10 mouse cellular contexts compared by ENCODE assay signal in genomic region chr3:138821886-138822445, GRCm38 (mm10).
A peak's percentile ranks its signal among the peaks of the same experiment; 100 is the strongest.
DNase-seq lines count a peak whose midpoint lies in the region; ATAC-seq and TF ChIP-seq lines count a peak whose summit lies in the region.
"Had no signal": no experiment of that assay in that cellular context is flagged by ENCODE, and none has a peak within 500 bp of the region (broad histone marks: within the 10 kb centered on the region; RNA-seq: fewer than 3 reads in every experiment).

No protein-coding gene starts in this region.

- ATAC-seq in lung, embryonic 14.5 days (ENCODE audit: insufficient read depth) = peak; percentile 63
- ATAC-seq in limb, embryonic 15.5 days (ENCODE audit: insufficient number of reproducible peaks, low FRiP score, low TSS enrichment, low read depth) = peak; percentile 53
- ATAC-seq in stomach, postnatal 0 days (ENCODE audit: low FRiP score, low TSS enrichment) = peak; percentile 21; the same call in 1 of the 2 replicates

- peaks cover 2% of the 10 kb centered on the region; the same call in 1 of the 2 replicates for H3K4me1 ChIP-seq in lung, embryonic 14.5 days (ENCODE audit: insufficient read depth)
- H3K4me1 ChIP-seq in limb, embryonic 15.5 days = peaks cover 12% of the 10 kb centered on the region
- no peaks in the 10 kb centered on the region; the same call in 1 of the 2 replicates for H3K4me1 ChIP-seq in stomach, postnatal 0 days (replicated peaks; ENCODE audit: control insufficient read depth, insufficient read depth)
- H3K4me1 ChIP-seq: megakaryocyte, embryonic 14.5 days had no signal

- intact Hi-C loops in left cerebral cortex, postnatal 25 days (cut with DNase I) = no loop called here

- H3K27ac ChIP-seq in lung, embryonic 14.5 days (ENCODE audit: low read depth) = no peak overlapping the region
- H3K27ac ChIP-seq in limb, embryonic 15.5 days = 0 out of 2 replicates have a peak overlapping the region, but pooled peaks have one; percentile 27
- H3K27ac ChIP-seq in stomach, postnatal 0 days (replicated peaks) = no peak overlapping the region

- 31% methylated on average over 5 of the region's 5 CpGs for WGBS in lung, embryonic 14.5 days
- WGBS in limb, embryonic 15.5 days = 34% methylated on average over 5 of the region's 5 CpGs
- 43% methylated on average over 5 of the region's 5 CpGs for WGBS in stomach, postnatal 0 days

- no peak overlapping the region for H3K4me3 ChIP-seq in lung, embryonic 14.5 days (ENCODE audit: low read depth, low read length)
- no peak overlapping the region for H3K4me3 ChIP-seq in limb, embryonic 15.5 days
- H3K4me3 ChIP-seq in stomach, postnatal 0 days (ENCODE audit: low read depth, low read length) = no peak overlapping the region
- H3K4me3 ChIP-seq: megakaryocyte, embryonic 14.5 days had no signal

- no peaks in the 10 kb centered on the region for H3K36me3 ChIP-seq in lung, embryonic 14.5 days (ENCODE audit: insufficient read depth)
- H3K36me3 ChIP-seq in limb, embryonic 15.5 days = no peaks in the 10 kb centered on the region
- H3K36me3 ChIP-seq in stomach, postnatal 0 days (ENCODE audit: control insufficient read depth, insufficient read depth, low read length) = no peaks in the 10 kb centered on the region

- H3K9me3 ChIP-seq in lung, embryonic 14.5 days (ENCODE audit: low read depth, low read length) = no peaks in the 10 kb centered on the region
- H3K9me3 ChIP-seq in limb, embryonic 15.5 days = no peaks in the 10 kb centered on the region
- H3K9me3 ChIP-seq in stomach, postnatal 0 days (ENCODE audit: control insufficient read depth, low read length) = no peaks in the 10 kb centered on the region

- no peaks in the 10 kb centered on the region for H3K27me3 ChIP-seq in lung, embryonic 14.5 days (ENCODE audit: insufficient read depth, low read length)
- H3K27me3 ChIP-seq in limb, embryonic 15.5 days = no peaks in the 10 kb centered on the region
- H3K27me3 ChIP-seq in stomach, postnatal 0 days (ENCODE audit: control insufficient read depth, insufficient read depth, low read length) = no peaks in the 10 kb centered on the region

- H3K4me2 ChIP-seq in lung, embryonic 14.5 days = no peak overlapping the region
- H3K4me2 ChIP-seq in limb, embryonic 15.5 days = no peak overlapping the region
- H3K4me2 ChIP-seq in stomach, postnatal 0 days (replicated peaks; ENCODE audit: low read depth) = no peak overlapping the region

- no peak for TF ChIP-seq CTCF in lung, embryonic 14.5 days (IDR thresholded peaks at IDR 0.05; ENCODE audit: low read depth)
- peak; percentile 32; the same call in 1 of the 2 replicates for TF ChIP-seq CTCF in stomach, postnatal 0 days (IDR thresholded peaks at IDR 0.05; ENCODE audit: low read depth)

- peak; percentile 40 to 49 for DNase-seq in cerebellum, postnatal 25 days
- no peak for DNase-seq in cerebellum, postnatal 4 days (ENCODE audit: low spot score in 2 of 2)
- DNase-seq in lung, embryonic 14.5 days = peak; percentile 36
- DNase-seq in lung, postnatal 10 days = no peak
- DNase-seq in stomach, postnatal 0 days (ENCODE audit: low spot score) = no peak
- no peak for DNase-seq in testis, postnatal 14 days (ENCODE audit: low spot score)
- DNase-seq in left cerebral cortex, postnatal 25 days (ENCODE audit: low spot score in 2 of 2) = no peak
- DNase-seq: cerebellum, adult 9-10 months had no signal

- TF ChIP-seq EP300 in stomach, postnatal 0 days (optimal IDR thresholded peaks at IDR 0.05) = no peak

- H3K9ac ChIP-seq in lung, embryonic 14.5 days = no peak overlapping the region
- no peak overlapping the region for H3K9ac ChIP-seq in limb, embryonic 15.5 days
- no peak overlapping the region for H3K9ac ChIP-seq in stomach, postnatal 0 days (ENCODE audit: low read length)

Comparison
In these comparisons a context has a peak if more than half of its experiments do, and no peak if none do; other contexts are left out.
1. DNase-seq: peak in cerebellum, postnatal 25 days (2 of 2) and lung, embryonic 14.5 days (single experiment); none in cerebellum, postnatal 4 days (0 of 2), lung, postnatal 10 days (single experiment), stomach, postnatal 0 days (single experiment), testis, postnatal 14 days (single experiment) and left cerebral cortex, postnatal 25 days (0 of 2).
2. Peak in every context shown above with its lines, with median percentiles within 50 percentile points of each other: ATAC-seq.